ENCODE assay signal across 9 mouse cellular contexts in genomic region chr1:167669796-167670195, GRCm38 (mm10). TPM values are rescaled to one million over a fixed set of nuclear protein-coding genes. Genes with fewer than 3 reads are reported as not detected.
A peak's percentile ranks its signal among the peaks of the same experiment; 100 is the strongest.
DNase-seq lines count a peak whose midpoint lies in the region; ATAC-seq and TF ChIP-seq lines count a peak whose summit lies in the region.
"Had no signal": no experiment of that assay in that cellular context is flagged by ENCODE, and none has a peak within 500 bp of the region (broad histone marks: within the 10 kb centered on the region; RNA-seq: fewer than 3 reads in every experiment).

No protein-coding gene starts in this region.

- H3K4me1 ChIP-seq in forebrain, embryonic 14.5 days (ENCODE audit: control insufficient read depth, insufficient read depth, low read length) = no peaks in the 10 kb centered on the region
- H3K4me1 ChIP-seq in forebrain, embryonic 15.5 days = no peaks in the 10 kb centered on the region
- no peaks in the 10 kb centered on the region for H3K4me1 ChIP-seq in stomach, postnatal 0 days (replicated peaks; ENCODE audit: control insufficient read depth, insufficient read depth)
- H3K4me1 ChIP-seq: hindbrain, embryonic 15.5 days had no signal

- no peak for ATAC-seq in forebrain, embryonic 14.5 days
- no peak; the same call in 1 of the 2 replicates for ATAC-seq in forebrain, embryonic 15.5 days (replicated peaks)
- peak; percentile 64 for ATAC-seq in stomach, postnatal 0 days (ENCODE audit: low FRiP score, low TSS enrichment)

- peak; percentile 57 for DNase-seq in forebrain, embryonic 14.5 days (ENCODE audit: low spot score)
- peak; percentile 61 for DNase-seq in urinary bladder, postnatal 14 days (ENCODE audit: low spot score)
- no peak for DNase-seq in urinary bladder, postnatal 10 days (ENCODE audit: low spot score)
- peak; percentile 68 for DNase-seq in embryo, embryonic 11 days
- DNase-seq in kidney, adult 9 months = peak; percentile 73
- DNase-seq in lung, postnatal 25 days (ENCODE audit: low spot score) = peak; percentile 32
- DNase-seq in stomach, postnatal 0 days (ENCODE audit: low spot score) = peak; percentile 76

- 32% methylated on average over 6 of the region's 6 CpGs for WGBS in forebrain, embryonic 14.5 days
- 31% methylated on average over 6 of the region's 6 CpGs for WGBS in forebrain, embryonic 15.5 days
- WGBS in stomach, postnatal 0 days = 29% methylated on average over 6 of the region's 6 CpGs

- H3K36me3 ChIP-seq in forebrain, embryonic 14.5 days (ENCODE audit: control insufficient read depth, insufficient read depth, low read length) = no peaks in the 10 kb centered on the region
- no peaks in the 10 kb centered on the region for H3K36me3 ChIP-seq in forebrain, embryonic 15.5 days
- no peaks in the 10 kb centered on the region for H3K36me3 ChIP-seq in stomach, postnatal 0 days (ENCODE audit: control insufficient read depth, insufficient read depth, low read length)
- H3K36me3 ChIP-seq: hindbrain, embryonic 15.5 days had no signal

- peaks cover 21% of the 10 kb centered on the region for H3K27me3 ChIP-seq in forebrain, embryonic 14.5 days (replicated peaks; ENCODE audit: control insufficient read depth, insufficient read depth, low read length)
- H3K27me3 ChIP-seq in forebrain, embryonic 15.5 days = peaks cover 31% of the 10 kb centered on the region
- 0 out of 2 replicates have a peak, but pooled peaks cover 2% of the 10 kb centered on the region for H3K27me3 ChIP-seq in stomach, postnatal 0 days (ENCODE audit: control insufficient read depth, insufficient read depth, low read length)

- no peaks in the 10 kb centered on the region for H3K9me3 ChIP-seq in forebrain, embryonic 14.5 days (replicated peaks; ENCODE audit: control insufficient read depth, low read length)
- no peaks in the 10 kb centered on the region for H3K9me3 ChIP-seq in forebrain, embryonic 15.5 days
- H3K9me3 ChIP-seq in stomach, postnatal 0 days (ENCODE audit: control insufficient read depth, low read length) = no peaks in the 10 kb centered on the region
- H3K9me3 ChIP-seq: hindbrain, embryonic 15.5 days had no signal

- H3K27ac ChIP-seq in forebrain, embryonic 14.5 days (ENCODE audit: low read depth, low read length) = no peak overlapping the region
- H3K27ac ChIP-seq in forebrain, embryonic 15.5 days (replicated peaks) = no peak overlapping the region
- H3K27ac ChIP-seq in stomach, postnatal 0 days (replicated peaks) = no peak overlapping the region
- H3K27ac ChIP-seq: hindbrain, embryonic 15.5 days had no signal

- TF ChIP-seq CTCF in stomach, postnatal 0 days (IDR thresholded peaks at IDR 0.05; ENCODE audit: low read depth) = peak; percentile 88

- no peak overlapping the region for H3K4me2 ChIP-seq in forebrain, embryonic 14.5 days (ENCODE audit: low read length)
- H3K4me2 ChIP-seq in forebrain, embryonic 15.5 days (replicated peaks) = no peak overlapping the region
- H3K4me2 ChIP-seq in stomach, postnatal 0 days (replicated peaks; ENCODE audit: low read depth) = no peak overlapping the region
- H3K4me2 ChIP-seq: hindbrain, embryonic 15.5 days had no signal

- no peak for TF ChIP-seq EP300 in stomach, postnatal 0 days (optimal IDR thresholded peaks at IDR 0.05)

- no peak overlapping the region for H3K4me3 ChIP-seq in forebrain, embryonic 14.5 days (ENCODE audit: low read depth, low read length)
- no peak overlapping the region for H3K4me3 ChIP-seq in forebrain, embryonic 15.5 days
- no peak overlapping the region for H3K4me3 ChIP-seq in stomach, postnatal 0 days (ENCODE audit: low read depth, low read length)
- H3K4me3 ChIP-seq: hindbrain, embryonic 15.5 days had no signal

- no peak overlapping the region for H3K9ac ChIP-seq in forebrain, embryonic 14.5 days (ENCODE audit: low read length)
- H3K9ac ChIP-seq in forebrain, embryonic 15.5 days (replicated peaks) = no peak overlapping the region
- H3K9ac ChIP-seq in stomach, postnatal 0 days (ENCODE audit: low read length) = no peak overlapping the region
- H3K9ac ChIP-seq: hindbrain, embryonic 15.5 days had no signal

RNA-seq across cellular contexts. Expression of gene Lmx1a, which starts 19.2 kb away (rescaled TPM):
- polyA plus RNA-seq in forebrain, embryonic 14.5 days (2014; fragmentation: Nextera tagmentation; extraction: Ambion mirVana) = 2.3 and 2.8 TPM in 2 replicates
- 2.6 and 3.7 TPM in 2 replicates for polyA plus RNA-seq in forebrain, embryonic 15.5 days (2015; fragmentation: Nextera tagmentation; extraction: Ambion mirVana)
- polyA plus RNA-seq in stomach, postnatal 0 days (2015; fragmentation: Nextera tagmentation; extraction: Ambion mirVana) = 0.02 TPM in 1 of 2 replicates, not detected in the other
